Mouse (Mus musculus) embryonic fibroblast, embryonic 13.5 days (primary cell): ENCODE results near the gene Knl1.

ENCODE experiments used
- CTCF ChIP-seq: IDR thresholded peaks from 2 replicates; pipeline ENCODE4 v1.5.1; 2011; ENCODE audit warnings: mild to moderate bottlenecking, control low read depth, low read length, moderate library complexity, borderline replicate concordance; ENCODE audit not compliant: insufficient read depth
- POLR2A ChIP-seq: IDR thresholded peaks from 2 replicates; pipeline ENCODE4 v1.6.1; 2011; ENCODE audit warnings: low read depth, mild to moderate bottlenecking, control low read depth, low read length, moderate library complexity

- TF ChIP-seq CTCF (no peak), POLR2A (no peak)
These were observed 105.3 kb downstream of the Knl1 start for GRCm38 (mm10) chr2:119152255-119152654.
